Mouse (Mus musculus) T-helper 1 cell (primary cell): Measurements from ENCODE around the gene Kank1.

Experiments used
- in situ Hi-C: fragments of 300-600 bp; cut with MboI, MseI; formaldehyde crosslinking; loops from one replicate; pipeline ENCODE4 v1.15.1; 2025; ENCODE audit warnings: high pct_unique_total_duplicates

Gene Kank1

GRCm38 (mm10) chr19:25251610-25252140 lies 14.9 kb downstream of the Kank1 start:
- in situ Hi-C loops: no loop called here

- in situ Hi-C loops: no loop called here
Measured at GRCm38 (mm10) chr19:25253198-25253597, 16.4 kb downstream of the Kank1 start.

GRCm38 (mm10) chr19:25253628-25254027 lies 16.9 kb downstream of the Kank1 start:
- in situ Hi-C loops: no loop called here

- in situ Hi-C loops: no loop called here
Measured at GRCm38 (mm10) chr19:25258321-25258720, 21.5 kb downstream of the Kank1 start.

GRCm38 (mm10) chr19:25266181-25266580 lies 29.4 kb downstream of the Kank1 start:
- in situ Hi-C loops: no loop called here

GRCm38 (mm10) chr19:25267247-25267646 lies 30.5 kb downstream of the Kank1 start:
- in situ Hi-C loops: no loop called here

- in situ Hi-C loops: no loop called here
Measured at GRCm38 (mm10) chr19:25268532-25268931, 31.8 kb downstream of the Kank1 start.

- in situ Hi-C loops: no loop called here
Measured at GRCm38 (mm10) chr19:25271591-25271990, 34.8 kb downstream of the Kank1 start.

- in situ Hi-C loops: no loop called here
Measured at GRCm38 (mm10) chr19:25273179-25273578, 36.4 kb downstream of the Kank1 start.

- in situ Hi-C loops: no loop called here
Measured at GRCm38 (mm10) chr19:25276600-25277395, 40.0 kb downstream of the Kank1 start.

- in situ Hi-C loops: no loop called here
Measured at GRCm38 (mm10) chr19:25277761-25278160, 41.0 kb downstream of the Kank1 start.

- in situ Hi-C loops: loop anchor here (10.0 kb wide), 1 partner anchor 55 kb away; no protein-coding TSS in a partner anchor
Measured at GRCm38 (mm10) chr19:25279603-25280002, 42.8 kb downstream of the Kank1 start.

GRCm38 (mm10) chr19:25283665-25284064 lies 46.9 kb downstream of the Kank1 start:
- in situ Hi-C loops: loop anchor here (10.0 kb wide), 1 partner anchor 59 kb away; no protein-coding TSS in a partner anchor

GRCm38 (mm10) chr19:25285756-25286538 lies 49.2 kb downstream of the Kank1 start:
- in situ Hi-C loops: loop anchor here (10.0 kb wide), 1 partner anchor 61 kb away; no protein-coding TSS in a partner anchor

GRCm38 (mm10) chr19:25290991-25291520 lies 54.3 kb downstream of the Kank1 start:
- in situ Hi-C loops: no loop called here

GRCm38 (mm10) chr19:25295207-25295606 lies 58.4 kb downstream of the Kank1 start:
- in situ Hi-C loops: no loop called here

- in situ Hi-C loops: no loop called here
Measured at GRCm38 (mm10) chr19:25297269-25297668, 60.5 kb downstream of the Kank1 start.

- in situ Hi-C loops: no loop called here
Measured at GRCm38 (mm10) chr19:25299852-25300670, 63.3 kb downstream of the Kank1 start.

GRCm38 (mm10) chr19:25301189-25301588 lies 64.4 kb downstream of the Kank1 start:
- in situ Hi-C loops: no loop called here

- in situ Hi-C loops: no loop called here
Measured at GRCm38 (mm10) chr19:25306277-25306676, 69.5 kb downstream of the Kank1 start.

GRCm38 (mm10) chr19:25308156-25308555 lies 71.4 kb downstream of the Kank1 start:
- in situ Hi-C loops: no loop called here
